ENCODE assay signal across 26 mouse cellular contexts in genomic region chr11:31699502-31699901, GRCm38 (mm10).
"Had no signal": no experiment of that assay in that cellular context is flagged by ENCODE, and none has a peak within 500 bp of the region (broad histone marks: within the 10 kb centered on the region; RNA-seq: fewer than 3 reads in every experiment).

No protein-coding gene starts in this region.

- H3K27ac ChIP-seq: heart, adult 2 months; heart, embryonic 13.5 days; heart, embryonic 15.5 days; hindbrain, embryonic 13.5 days; hindbrain, embryonic 15.5 days; hindbrain, postnatal 0 days; kidney, embryonic 15.5 days; kidney, postnatal 0 days; limb, embryonic 13.5 days; limb, embryonic 15.5 days had no signal

- H3K36me3 ChIP-seq: heart, embryonic 13.5 days; heart, embryonic 15.5 days; hindbrain, embryonic 13.5 days; hindbrain, embryonic 15.5 days; kidney, embryonic 15.5 days; limb, embryonic 13.5 days; limb, embryonic 15.5 days had no signal

- H3K4me1 ChIP-seq: heart, embryonic 13.5 days; heart, embryonic 15.5 days; limb, embryonic 15.5 days had no signal

- H3K9ac ChIP-seq: forebrain, postnatal 0 days; heart, embryonic 13.5 days; heart, embryonic 15.5 days; hindbrain, embryonic 13.5 days; hindbrain, embryonic 15.5 days; kidney, embryonic 15.5 days; limb, embryonic 13.5 days; limb, embryonic 15.5 days had no signal

- H3K4me3 ChIP-seq: heart, adult 2 months; heart, embryonic 13.5 days; heart, embryonic 15.5 days; hindbrain, embryonic 13.5 days; hindbrain, embryonic 15.5 days; kidney, embryonic 15.5 days; limb, embryonic 13.5 days; limb, embryonic 15.5 days had no signal

- ATAC-seq: forebrain, postnatal 0 days; hindbrain, postnatal 0 days; intestine, embryonic 16.5 days had no signal

- H3K9me3 ChIP-seq: heart, embryonic 13.5 days; heart, embryonic 15.5 days; hindbrain, embryonic 13.5 days; hindbrain, embryonic 15.5 days; kidney, embryonic 15.5 days; limb, embryonic 13.5 days; limb, embryonic 15.5 days had no signal

- H3K27me3 ChIP-seq: heart, embryonic 13.5 days; heart, embryonic 15.5 days; hindbrain, embryonic 13.5 days; hindbrain, embryonic 15.5 days; kidney, embryonic 15.5 days; limb, embryonic 13.5 days; limb, embryonic 15.5 days had no signal

- DNase-seq: forebrain, postnatal 0 days; gastrocnemius, postnatal 10 days; gastrocnemius, postnatal 36 days; heart, adult 11 months; heart, adult 2 months; heart, postnatal 14 days; heart, postnatal 36 days; kidney, adult 11 months; kidney, adult 2 months; kidney, adult 9 months; kidney, postnatal 14 days; kidney, postnatal 36 days; layer of hippocampus, adult 9-11 months; layer of hippocampus, postnatal 36 days; left cerebral cortex, postnatal 4 days had no signal

- H3K4me2 ChIP-seq: heart, embryonic 11.5 days; heart, embryonic 13.5 days; heart, embryonic 15.5 days; hindbrain, embryonic 13.5 days; hindbrain, embryonic 15.5 days; kidney, embryonic 15.5 days; limb, embryonic 13.5 days; limb, embryonic 15.5 days had no signal
